Mouse (Mus musculus): ENCODE measurements around the gene Gm20388.

Gm20388 gene

DNA sequence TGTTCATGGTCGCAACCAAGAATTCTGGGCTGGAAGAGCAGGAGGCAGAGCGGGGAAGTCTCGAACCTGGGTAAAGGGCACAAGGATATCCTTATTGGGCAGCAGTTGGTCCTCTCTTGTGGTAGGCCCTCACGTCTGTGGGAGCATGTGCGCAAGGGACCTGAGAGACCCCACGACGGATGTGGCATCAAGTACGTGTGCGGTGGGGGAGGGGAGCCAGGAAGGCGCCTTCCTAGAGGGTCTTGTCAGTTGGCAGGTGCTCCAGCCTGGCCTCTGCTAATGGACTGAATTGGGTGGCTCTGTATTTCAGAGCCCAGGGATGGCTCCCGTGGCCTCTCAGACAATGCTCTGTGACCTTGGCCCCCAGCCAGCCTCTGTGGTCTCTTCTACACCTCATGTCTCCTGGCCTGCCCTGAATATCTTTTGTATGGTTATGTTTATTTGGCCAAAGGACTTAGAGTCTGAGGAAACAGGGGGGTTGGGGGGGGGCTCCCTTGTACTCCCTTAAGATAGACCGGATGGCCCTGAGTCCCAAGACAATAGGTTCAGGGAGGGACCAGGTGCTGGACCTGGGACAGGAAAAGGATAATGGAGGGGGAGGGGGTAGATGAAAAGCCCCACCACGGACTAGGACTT is 563.2 kb downstream of the Gm20388 start:
- no peak for DNase-seq (ENCODE audit: low spot score)

DNA sequence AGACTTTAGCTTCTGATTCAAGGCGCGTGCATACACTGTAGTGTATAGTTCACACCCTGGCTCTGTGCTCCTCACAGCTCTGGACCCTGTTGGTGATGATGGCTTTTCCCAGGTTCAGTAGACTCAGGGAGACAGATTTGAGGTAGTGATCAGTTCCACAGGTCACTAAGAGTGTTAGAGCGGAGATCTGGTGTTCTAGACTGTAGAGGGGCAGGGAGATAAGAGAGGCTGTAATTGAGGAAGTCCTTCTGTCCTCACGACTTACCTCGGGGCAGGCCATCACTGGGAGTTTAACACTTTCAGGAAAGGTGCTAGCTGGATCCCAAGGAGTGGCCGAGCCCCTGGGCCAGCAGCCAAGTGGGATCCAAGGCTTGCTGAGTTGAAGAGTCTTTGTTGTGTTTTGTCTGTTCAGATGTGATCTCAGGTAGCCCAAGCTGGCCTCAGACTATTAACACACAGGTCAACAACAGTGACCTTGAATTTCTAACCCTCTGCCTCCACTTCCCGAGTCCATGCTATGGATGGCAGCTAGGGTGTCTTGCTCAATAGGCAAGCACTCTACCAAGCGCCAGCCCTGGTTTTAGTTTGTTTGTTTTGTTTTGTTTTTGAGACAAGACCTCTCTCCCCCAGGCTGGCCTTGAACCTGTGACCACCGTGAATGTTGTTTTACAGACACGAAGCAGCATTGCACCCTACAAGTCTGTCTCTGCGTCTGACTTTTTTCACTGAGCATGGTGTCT is 564.0 kb downstream of the Gm20388 start:
- DNase-seq (ENCODE audit: low spot score): no peak

DNA sequence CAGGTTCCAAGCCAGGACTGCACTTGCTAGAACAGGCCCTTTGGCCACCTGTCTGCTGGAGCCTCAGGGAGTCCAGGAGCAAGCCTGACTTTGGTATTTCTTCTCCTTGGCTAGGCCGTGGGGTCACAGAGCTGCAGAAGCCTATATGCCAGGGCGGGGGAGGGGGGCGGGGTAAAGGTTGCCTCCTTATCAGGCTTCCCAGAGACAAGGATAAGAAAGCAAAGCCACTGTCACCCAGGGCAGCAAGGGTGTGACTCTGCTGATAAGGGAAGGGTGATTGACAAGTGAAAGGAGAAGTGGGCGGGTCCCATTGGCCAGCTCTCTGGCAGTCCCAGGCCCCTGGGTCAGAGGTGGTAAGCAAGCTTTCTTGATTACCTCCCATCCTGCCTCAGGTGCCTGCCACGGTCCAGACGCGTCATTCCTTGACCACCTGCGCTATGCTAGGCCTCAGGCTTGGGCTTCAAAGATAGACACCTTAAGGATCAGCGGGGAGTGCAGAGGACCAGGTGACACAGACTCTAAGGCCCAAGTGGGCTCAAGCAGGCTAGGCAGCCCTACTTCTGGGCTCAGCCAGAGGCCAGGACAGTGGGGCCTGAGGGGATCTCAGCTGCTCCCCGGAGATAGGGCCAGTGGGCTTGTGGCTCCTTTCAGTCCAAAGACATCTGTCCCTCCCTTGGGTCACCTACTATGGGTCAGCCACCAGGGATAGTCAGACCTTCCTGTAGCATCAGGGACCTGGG is 565.0 kb downstream of the Gm20388 start:
- no peak for DNase-seq (ENCODE audit: low spot score)

DNA sequence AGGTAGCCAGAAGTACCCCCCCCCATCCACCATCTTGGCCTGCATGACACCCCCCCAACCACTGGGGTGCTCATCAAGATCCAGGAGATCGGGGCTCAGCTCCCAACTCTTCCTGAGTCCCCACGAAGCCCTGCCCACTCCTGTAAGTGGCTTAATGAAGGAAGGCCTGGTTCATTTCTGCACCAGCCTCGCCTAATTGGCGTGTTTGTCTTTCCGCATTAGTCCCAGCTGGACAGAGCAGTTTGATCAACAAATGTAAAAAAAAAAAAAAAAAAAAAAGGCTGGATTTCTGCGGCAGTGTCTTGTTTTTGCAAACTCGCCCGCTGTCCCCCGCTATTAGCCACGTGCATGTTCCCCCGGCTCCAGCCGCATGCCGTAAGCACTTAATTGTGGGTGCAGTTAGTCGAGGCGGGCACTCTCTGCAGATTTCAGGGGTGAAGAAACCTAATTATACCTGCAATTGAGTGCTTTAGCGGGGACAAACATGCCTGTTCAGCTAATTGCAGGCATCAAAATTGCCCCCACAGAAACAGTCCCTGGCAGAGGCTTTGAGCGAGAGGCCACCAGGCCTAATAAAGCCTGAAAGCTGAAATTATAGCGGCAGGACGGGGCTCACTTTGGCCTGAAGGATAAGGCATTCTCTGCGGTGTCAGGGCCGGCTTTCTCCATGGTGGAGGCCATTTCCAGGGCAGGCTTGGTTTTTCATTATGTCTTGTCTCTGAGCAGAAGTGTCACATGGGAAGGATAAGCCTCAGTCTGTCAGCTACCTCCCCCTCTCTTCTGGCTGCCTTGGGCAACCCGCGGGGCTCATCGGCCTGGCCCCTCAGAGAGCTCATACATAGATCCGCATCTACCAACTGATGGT is 566.3 kb downstream of the Gm20388 start:
- no peak for DNase-seq (ENCODE audit: low spot score)

DNA sequence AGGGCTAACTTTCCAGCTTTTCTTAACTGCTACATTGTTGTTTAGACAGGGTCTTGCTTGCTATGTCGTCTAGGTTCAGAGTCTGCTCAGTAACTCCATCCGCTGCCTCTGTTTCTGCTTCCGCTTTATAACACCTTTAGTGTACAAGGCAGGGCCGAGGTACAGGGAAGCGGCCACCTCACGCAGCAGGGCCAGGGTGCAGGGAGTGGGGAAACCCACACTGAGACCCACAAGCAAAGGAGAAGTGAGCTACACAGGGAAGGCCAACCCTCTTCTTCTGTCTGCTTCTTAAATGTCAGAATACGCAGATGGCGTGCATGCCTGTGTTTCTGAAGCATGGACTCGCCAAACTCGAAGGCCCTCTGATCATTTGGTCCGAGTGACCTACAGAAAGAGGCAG is 568.1 kb downstream of the Gm20388 start:
- DNase-seq (ENCODE audit: low spot score): no peak

DNA sequence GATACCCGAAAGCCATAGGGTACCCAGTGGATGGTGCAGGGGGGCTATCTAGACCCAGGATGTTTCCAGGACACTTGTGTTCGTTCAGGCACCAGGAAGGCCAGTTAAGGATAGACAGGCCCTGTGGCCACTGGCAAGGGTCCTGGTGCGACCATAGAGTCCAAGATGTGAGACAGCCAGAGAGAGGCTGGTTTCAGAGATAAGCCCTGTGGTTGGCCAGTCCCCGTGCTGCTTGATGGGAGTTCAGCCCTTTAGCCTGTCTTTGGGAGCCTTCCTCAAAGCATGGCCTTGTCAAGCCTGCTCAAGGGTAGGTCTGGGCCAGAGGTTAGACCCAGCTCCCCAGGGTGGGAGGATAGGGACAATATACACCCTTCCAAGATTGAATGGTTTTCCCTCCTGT is 569.0 kb downstream of the Gm20388 start:
- no peak for DNase-seq (ENCODE audit: low spot score)

DNA sequence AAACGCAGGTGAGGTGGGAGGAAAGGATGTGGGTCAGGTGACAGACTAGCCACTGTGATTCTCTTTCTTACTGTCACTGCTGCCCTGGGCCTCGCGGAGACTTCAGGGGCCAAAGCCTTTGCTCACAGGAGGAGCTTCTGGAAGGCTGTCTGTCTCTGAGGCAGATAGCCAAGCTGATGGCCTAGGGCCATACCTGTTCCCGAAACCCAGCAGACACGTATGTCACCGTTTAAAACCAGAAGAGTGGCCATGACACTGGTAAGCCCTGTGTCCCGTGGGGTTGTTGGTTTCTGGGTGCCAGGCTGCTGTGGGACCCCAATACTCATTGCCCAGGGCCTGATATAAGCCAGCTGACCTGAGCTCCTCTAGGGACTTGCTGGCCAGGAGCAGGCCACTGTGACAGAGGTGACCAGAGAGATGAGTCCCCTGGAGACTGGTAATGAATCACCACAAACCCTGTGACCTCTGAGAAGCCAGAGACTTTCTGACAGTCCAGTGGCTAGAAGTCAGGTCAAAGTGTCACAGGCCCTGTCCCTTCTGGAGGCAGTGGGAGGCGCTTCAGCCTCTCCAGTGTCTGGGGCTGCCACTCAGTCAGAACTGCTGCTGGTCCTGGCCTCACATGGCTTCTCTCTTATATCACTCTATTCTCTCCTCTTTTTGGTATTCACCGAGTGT is 571.5 kb downstream of the Gm20388 start:
- DNase-seq (ENCODE audit: low spot score): no peak

DNA sequence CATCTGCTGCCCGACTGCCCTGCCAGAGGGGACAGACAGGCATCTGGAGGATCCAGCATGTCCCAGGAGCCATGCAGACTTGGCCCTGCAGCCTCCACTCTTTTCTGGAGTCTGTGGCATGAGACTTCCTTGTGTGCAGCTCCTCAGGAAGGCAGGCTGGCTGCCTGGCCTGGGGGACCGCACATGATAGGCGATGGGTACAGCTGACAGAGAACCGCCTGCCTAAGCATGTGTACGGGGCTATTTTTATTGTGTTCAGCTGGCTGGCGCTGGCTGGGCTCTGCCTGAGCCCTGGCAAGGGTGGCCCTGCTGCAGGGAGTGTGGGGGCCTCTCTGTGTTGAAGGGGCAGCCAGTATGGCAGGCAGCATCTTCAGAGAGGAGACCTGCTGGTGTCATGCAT is 573.8 kb downstream of the Gm20388 start:
- no peak for DNase-seq (ENCODE audit: low spot score)

DNA sequence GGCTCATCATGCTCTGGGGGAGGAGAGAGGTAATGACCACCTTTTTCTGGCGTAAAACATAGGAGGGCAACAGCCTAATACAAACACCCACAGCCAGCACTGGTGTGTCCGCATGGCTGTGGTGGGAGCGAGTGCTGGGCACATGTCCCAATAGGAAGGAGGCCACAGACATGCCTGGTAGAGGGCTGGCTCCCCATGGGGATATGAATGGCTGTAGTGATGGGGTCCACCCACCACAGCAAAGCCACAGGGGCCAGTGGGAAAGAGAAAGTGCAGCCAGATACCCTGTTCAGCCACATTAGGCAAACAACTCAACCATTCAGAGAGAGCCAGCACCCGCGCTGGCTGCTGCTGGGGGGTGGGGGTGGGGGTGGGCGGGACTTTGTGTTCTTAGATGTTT is 574.5 kb downstream of the Gm20388 start:
- DNase-seq (ENCODE audit: low spot score): no peak

DNA sequence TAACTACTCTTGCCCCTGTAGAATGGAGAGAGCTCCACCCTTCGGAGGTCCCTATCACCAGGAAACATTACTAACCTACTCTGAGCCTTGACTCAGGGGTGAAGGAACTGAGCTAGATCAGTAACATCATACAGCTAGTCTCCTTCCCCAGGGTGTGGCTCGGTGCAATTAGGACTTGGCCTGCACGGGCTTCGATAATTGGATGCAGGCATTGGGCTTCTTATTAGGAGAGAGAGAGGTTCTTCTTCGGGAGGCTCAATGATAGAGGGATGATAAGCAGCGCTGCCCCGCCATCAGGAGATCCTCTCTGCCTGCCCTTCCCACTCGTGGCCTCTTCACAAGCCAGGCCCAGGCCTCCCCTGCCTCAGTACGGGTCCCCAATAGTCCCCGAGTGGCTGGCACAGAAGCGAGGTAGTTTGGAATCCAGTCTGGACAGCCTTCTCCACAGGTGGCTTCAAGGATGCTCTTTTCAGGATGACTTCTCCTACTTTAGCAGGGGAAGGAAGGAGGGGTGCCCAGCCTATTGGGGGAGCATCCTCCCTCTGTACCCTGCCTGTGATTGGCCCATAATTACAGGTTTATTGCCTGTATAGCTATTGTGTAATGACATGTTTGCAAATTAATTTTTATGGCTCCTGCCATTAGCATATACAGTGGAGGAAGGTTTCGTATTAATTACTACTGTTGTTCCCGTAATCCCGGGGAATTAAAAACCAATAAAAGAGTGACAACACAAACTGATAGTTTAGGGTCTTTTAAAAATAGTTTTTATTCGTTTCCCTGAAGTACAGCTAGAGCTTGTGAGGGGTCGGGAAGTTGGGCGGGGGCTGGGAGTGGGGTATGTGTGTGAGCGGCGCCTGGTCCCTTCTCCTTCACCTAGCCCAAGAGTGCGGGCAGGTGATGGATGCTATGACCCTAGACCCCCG is 575.2 kb downstream of the Gm20388 start:
- no peak for DNase-seq (ENCODE audit: low spot score)

DNA sequence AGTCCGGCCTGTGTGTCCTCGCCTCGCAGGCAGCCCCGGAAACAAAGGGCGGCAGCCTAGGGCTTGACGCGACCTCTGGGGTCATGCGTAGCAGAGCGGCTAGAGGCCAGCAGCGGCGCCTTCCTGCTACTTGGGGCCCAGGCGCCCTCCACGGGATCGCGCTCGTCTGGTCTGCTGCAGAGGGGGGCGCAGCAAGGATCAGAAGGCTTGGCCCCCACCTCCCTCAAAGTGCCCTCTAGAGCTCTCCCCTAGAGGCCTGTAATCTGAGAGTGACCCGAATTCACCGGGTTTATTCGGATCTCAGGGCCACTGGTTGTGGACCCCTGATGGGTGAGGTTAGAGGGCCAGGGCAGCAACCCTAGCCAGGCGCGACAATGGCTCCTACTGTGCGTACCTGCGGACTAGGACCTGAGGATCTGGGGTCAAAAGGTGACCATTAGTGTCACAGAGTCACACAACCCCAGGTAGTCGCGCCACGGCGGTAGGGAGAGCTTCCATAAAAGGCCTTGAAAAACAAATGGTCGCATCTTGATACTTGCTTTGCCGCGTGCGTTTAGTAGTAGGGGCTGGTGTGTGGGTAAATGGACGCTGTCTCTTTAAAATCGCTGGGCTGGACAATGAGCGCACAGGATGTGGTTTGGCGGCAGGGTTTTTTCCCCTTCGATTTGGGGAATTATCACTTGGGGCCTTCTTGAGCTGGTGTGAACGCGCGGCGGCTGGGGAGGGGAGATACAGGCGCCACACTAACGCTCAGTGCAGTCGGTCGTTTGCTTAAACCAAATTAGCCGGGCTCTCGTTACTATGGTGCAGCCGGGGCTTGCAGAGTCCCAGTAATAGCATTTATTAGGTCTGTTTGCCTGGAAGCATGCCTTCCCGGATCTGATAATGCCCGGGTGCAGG is 576.1 kb downstream of the Gm20388 start:
- DNase-seq (ENCODE audit: low spot score): no peak

DNA sequence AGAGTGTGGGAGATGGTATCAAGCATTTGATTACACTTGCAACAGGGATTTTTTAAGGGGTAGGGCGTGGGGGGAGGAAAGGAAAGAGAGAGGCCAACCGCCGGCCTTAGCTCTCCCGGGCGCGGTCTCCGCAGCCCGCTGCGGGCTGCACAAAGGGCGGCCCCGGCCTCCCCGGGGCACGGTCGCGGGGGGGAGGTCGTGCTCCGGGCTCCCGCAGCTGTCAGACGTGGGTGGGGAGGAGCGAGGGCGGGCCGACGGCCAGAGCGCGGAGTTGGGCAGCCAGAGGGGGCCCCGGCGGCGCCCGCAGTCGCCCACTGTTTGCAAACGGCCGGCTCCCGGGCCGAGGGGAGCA is 576.7 kb downstream of the Gm20388 start:
- no peak for DNase-seq (ENCODE audit: low spot score)

DNA sequence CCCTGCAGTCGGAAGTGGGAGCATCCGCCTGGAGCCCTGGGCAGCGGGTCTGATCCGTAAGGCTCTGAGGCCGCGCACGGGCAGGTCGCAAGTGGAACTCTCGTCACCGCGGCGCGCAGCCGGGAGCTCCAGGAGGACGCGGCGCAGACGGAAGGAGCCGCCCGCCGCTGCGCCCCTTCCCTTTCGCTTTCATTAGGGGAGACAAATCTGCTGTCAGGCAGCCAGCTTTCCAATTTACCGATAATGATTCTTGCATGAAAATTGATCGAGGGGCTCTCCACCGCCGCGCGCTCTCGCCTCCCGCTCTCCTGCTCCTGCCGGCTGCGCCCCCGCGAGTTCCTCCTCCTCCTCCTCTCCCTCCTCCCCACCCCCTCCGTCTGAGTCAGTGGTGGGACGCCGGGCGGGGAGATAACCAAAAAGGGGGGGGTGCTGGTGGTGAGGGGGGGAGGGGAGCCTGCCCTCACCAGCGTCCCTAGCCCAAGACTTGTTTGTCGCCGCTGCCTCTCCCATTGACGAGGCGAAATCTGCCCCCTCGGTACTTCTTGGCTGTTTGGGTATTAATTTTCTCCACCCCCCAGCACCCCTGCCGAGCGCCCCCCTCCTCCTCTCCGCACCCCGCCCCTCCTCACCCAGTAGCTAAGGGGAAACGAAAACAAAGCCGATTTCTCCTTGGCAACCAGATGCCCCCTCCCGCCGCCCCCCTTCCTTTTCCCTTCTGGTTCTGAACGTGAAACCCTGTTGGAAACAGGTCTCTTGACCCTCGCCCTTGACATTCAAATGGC is 577.3 kb downstream of the Gm20388 start:
- no peak for DNase-seq (ENCODE audit: low spot score)

DNA sequence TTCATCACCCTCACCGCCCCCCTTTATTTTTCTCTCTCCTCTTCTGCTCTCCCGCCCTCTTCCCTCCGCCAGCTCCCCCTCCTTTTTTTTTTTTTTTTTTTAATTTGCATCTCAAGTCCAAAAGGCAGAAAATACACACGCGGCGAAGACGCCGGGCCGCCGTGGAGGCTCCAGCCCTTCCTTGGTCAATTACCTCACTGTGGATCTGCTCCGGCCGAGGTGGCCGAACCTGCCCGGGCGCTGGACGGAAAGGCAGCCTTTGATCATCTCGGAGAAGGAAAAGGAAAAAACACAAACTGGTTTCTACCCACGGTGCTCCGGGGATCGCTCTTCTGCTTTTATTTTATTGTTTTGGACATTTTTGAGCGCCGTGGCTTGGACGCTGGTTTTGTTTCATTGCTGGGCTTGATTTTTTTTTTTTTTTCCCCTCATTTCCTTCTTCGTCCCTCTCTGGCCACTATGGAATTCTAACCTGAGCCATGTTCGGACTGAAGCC is 578.0 kb downstream of the Gm20388 start:
- no peak for DNase-seq (ENCODE audit: low spot score)

DNA sequence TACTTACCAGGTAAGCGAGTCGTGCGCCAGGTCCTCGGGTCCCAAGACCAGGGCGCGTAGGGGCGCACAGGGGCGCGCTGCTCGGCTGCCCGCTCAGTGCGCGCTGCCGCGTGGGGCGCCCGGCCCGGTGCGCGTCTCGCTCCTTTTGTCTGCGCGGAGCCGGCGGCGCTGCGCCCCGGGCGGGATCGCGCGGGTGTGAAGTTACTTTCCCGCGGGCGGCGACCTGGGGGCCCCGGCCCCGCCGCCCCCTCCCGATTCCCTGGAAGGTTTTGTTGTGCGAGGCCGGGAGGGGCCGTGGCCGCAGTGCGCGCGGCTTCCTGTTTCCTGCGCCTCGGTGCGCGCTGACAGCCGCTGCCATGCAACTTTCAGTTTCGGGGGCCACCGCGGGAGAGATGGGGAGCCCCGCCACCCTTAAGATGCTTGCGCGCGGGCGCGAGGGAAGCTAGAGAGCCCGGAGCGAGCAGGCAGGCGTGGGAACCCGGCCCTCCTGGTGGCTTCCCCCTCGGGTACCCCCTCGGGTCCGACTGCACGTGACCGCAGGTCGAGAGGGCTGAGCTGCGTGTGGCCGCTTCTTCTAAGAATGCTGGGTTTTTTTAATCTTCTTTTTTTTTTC is 578.6 kb downstream of the Gm20388 start:
- no peak for DNase-seq (ENCODE audit: low spot score)

DNA sequence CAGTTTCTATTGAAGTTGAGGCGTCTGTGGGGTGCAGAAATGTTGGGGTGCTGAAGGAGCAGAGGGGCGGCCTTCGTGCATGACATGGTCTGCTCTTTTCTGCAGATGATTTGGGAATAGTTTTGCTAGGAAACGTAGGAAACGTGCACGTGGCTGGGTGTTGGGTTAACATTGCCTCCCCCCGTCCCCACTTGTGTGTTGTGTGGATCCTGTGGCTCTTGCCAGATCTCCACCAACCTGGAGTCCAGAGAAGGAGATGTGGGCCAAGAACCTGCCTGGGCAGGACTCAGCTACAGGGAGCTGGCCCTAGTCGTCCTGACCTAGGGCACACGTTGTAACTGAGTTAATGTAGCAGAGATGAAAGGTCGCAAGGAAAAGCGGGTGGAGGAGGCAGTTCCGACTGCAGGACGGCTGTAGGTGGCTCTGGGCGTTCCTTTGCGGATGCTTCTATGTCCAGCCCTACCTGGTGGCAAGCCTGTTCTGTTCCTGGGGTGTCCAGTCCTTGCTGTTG is 579.2 kb downstream of the Gm20388 start:
- no peak for DNase-seq (ENCODE audit: low spot score)

DNA sequence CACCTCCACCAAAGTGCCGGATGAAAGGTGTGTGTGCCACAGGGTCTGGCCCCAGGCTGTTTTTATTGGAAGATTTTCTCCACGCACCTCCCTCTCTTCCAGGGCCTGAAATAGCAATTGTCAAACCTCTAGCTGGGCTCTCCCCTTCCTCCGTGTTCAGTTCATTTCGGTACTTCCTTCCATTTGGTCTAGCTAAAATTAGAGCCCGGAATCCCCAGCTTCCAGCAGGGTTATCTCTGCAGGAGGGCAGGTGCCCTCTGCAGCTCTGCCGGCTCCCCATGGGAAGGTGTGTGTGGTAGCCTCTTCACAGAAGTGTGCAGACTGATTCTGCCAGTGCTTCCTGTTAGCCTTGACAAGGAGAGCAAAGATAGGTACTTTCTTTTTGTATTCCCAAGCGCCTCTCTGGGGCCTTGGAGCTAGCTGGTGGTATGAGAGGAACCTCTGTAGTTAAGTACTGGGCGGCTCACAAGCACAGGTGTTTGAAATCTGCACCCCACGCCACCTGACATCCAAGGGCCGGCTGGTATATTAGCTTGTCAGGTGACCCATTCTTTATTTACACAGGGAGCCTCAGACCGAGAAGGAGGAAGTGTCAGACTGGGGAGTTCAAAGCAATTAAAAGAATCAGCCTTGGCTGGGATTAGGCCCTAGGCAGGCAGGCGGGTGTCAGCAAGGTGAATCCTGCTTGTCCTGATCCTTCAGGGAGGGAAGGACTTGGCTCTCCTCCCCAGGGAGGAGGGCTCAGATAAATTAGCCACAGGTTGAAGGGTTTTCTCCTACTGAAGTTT is 579.9 kb downstream of the Gm20388 start:
- DNase-seq (ENCODE audit: low spot score): no peak

Data from ovary, postnatal 14 days (tissue).